Mouse (Mus musculus) stomach, postnatal 0 days (tissue): ENCODE results near the gene Dnah3. TPM values are rescaled to one million over a fixed set of nuclear protein-coding genes. Genes with fewer than 3 reads are reported as not detected.

ENCODE experiments used
- ATAC-seq: fragments of 200-750 bp; cut with Nextera tagmentation; 2 replicates; pipeline ENCODE4 v1.8.0; 2017; ENCODE audit not compliant: low FRiP score, low TSS enrichment
- DNase-seq: peaks from one replicate; pipeline ENCODE4 v3.0.0-alpha.2; 2016; ENCODE audit warnings: low spot score
- H3K27ac ChIP-seq: fragments of 300-500 bp; sonication (generic); replicated peaks from 2 replicates; pipeline ENCODE4 v1.5.1; 2014; ENCODE audit warnings: mild to moderate bottlenecking, control low read depth
- H3K27me3 ChIP-seq: fragments of 300-500 bp; sonication (generic); 2 replicates; pipeline ENCODE4 v1.6.1; 2014; ENCODE audit warnings: low read length; ENCODE audit not compliant: control insufficient read depth, insufficient read depth
- H3K36me3 ChIP-seq: fragments of 300-500 bp; sonication (generic); 2 replicates; pipeline ENCODE4 v1.6.1; 2014; ENCODE audit warnings: low read length, mixed read lengths; ENCODE audit not compliant: control insufficient read depth, insufficient read depth
- H3K4me1 ChIP-seq: fragments of 300-500 bp; sonication (generic); replicated peaks from 2 replicates; pipeline ENCODE4 v1.6.1; 2014; ENCODE audit warnings: antibody characterized with exemption; ENCODE audit not compliant: control insufficient read depth, insufficient read depth
- H3K4me2 ChIP-seq: fragments of 300-500 bp; sonication (generic); replicated peaks from 2 replicates; pipeline ENCODE4 v1.6.1; 2014; ENCODE audit warnings: low read depth, mild to moderate bottlenecking, control low read depth, moderate library complexity
- H3K4me3 ChIP-seq: fragments of 300-500 bp; sonication (generic); 2 replicates; pipeline ENCODE4 v1.5.1; 2014; ENCODE audit warnings: low read depth, low read length, control low read depth
- H3K9ac ChIP-seq: fragments of 300-500 bp; sonication (generic); 2 replicates; pipeline ENCODE4 v1.6.1; 2014; ENCODE audit warnings: mild to moderate bottlenecking, low read length, control low read depth, mixed read lengths
- H3K9me3 ChIP-seq: fragments of 300-500 bp; sonication (generic); 2 replicates; pipeline ENCODE4 v1.6.1; 2016; ENCODE audit warnings: low read length; ENCODE audit not compliant: control insufficient read depth
- CTCF ChIP-seq: IDR thresholded peaks from 2 replicates; pipeline ENCODE4 v1.5.1; 2016; ENCODE audit warnings: antibody characterized with exemption, low read depth, mild to moderate bottlenecking, moderate library complexity
- EP300 ChIP-seq: optimal IDR thresholded peaks from 2 replicates; pipeline ENCODE3; 2016; ENCODE audit warnings: antibody characterized with exemption
- WGBS: fragments of 180-500 bp; shearing (Covaris S2); extraction: QIAGEN DNeasy Blood & Tissue Kit; methylation state at CpG from one replicate; pipeline ENCODE4 v1.1.7; 2014; 5-methylcytosine and 5-hydroxymethylcytosine counted together
- polyA plus RNA-seq: library from polyadenylated mRNA; unstranded; fragments of >200 nt; fragmentation: Nextera tagmentation; extraction: Ambion mirVana; gene quantifications from 2 replicates; pipeline ENCODE4 v1.2.1, GENCODE M21; 2015

Dnah3 gene
- polyA plus RNA-seq, 1 experiment from 2014 or later = 0.02 TPM

GRCm38 (mm10) chr7:119960006-119960405 is 135.1 kb downstream of the Dnah3 start:
- Histone ChIP-seq H3K36me3 (no peaks in the 10 kb centered on the region), H3K4me2 (no peak overlapping the region), H3K4me3 (no peak overlapping the region), H3K4me1 (no peaks in the 10 kb centered on the region), H3K9me3 (no peaks in the 10 kb centered on the region), H3K27ac (no peak overlapping the region), H3K27me3 (no peaks in the 10 kb centered on the region), H3K9ac (no peak overlapping the region)
- TF ChIP-seq EP300 (no peak), CTCF (no peak)
- ATAC-seq = no peak
- WGBS = 68% methylated on average over 6 of the region's 6 CpGs
- no peak for DNase-seq

GRCm38 (mm10) chr7:119959491-119959890 is 135.6 kb downstream of the Dnah3 start:
- H3K27me3 ChIP-seq = no peaks in the 10 kb centered on the region
- ATAC-seq = no peak
- H3K4me2 ChIP-seq = no peak overlapping the region
- H3K9ac ChIP-seq = no peak overlapping the region
- no peaks in the 10 kb centered on the region for H3K4me1 ChIP-seq
- no peak overlapping the region for H3K4me3 ChIP-seq
- DNase-seq = no peak
- no peak for TF ChIP-seq CTCF
- no peak for TF ChIP-seq EP300
- H3K36me3 ChIP-seq = no peaks in the 10 kb centered on the region
- H3K27ac ChIP-seq = no peak overlapping the region
- no peaks in the 10 kb centered on the region for H3K9me3 ChIP-seq
- WGBS = 73% methylated on average over 4 of the region's 4 CpGs

- no peak overlapping the region for H3K9ac ChIP-seq
- WGBS = 64% methylated on average over 4 of the region's 4 CpGs
- DNase-seq (no peak), ATAC-seq (no peak)
- H3K9me3 ChIP-seq = no peaks in the 10 kb centered on the region
- TF ChIP-seq CTCF (no peak), EP300 (no peak)
- H3K4me3 ChIP-seq = no peak overlapping the region
- H3K27me3 ChIP-seq = no peaks in the 10 kb centered on the region
- no peaks in the 10 kb centered on the region for H3K36me3 ChIP-seq
- H3K27ac ChIP-seq = no peak overlapping the region
- no peak overlapping the region for H3K4me2 ChIP-seq
- H3K4me1 ChIP-seq = no peaks in the 10 kb centered on the region
Measured at GRCm38 (mm10) chr7:119959091-119959490, 136.0 kb downstream of the Dnah3 start.

GRCm38 (mm10) chr7:119957421-119957820 is 137.7 kb downstream of the Dnah3 start:
- DNase-seq (no peak), ATAC-seq (no peak)
- no peaks in the 10 kb centered on the region for H3K4me1 ChIP-seq
- H3K9me3 ChIP-seq = no peaks in the 10 kb centered on the region
- no peak overlapping the region for H3K4me3 ChIP-seq
- 0 out of 2 replicates have a peak overlapping the region, but pooled peaks have one; percentile 13 for H3K27ac ChIP-seq
- H3K36me3 ChIP-seq = no peaks in the 10 kb centered on the region
- H3K27me3 ChIP-seq = no peaks in the 10 kb centered on the region
- H3K4me2 ChIP-seq = no peak overlapping the region
- no peak overlapping the region for H3K9ac ChIP-seq
- TF ChIP-seq EP300 (no peak), CTCF (no peak)

- no peak overlapping the region for H3K4me3 ChIP-seq
- no peak overlapping the region for H3K27ac ChIP-seq
- H3K36me3 ChIP-seq = no peaks in the 10 kb centered on the region
- WGBS = 62% methylated on average over 1 of the region's 1 CpGs
- no peak for TF ChIP-seq EP300
- no peak for TF ChIP-seq CTCF
- H3K4me2 ChIP-seq = no peak overlapping the region
- no peak overlapping the region for H3K9ac ChIP-seq
- ATAC-seq (no peak), DNase-seq (no peak)
- H3K4me1 ChIP-seq = no peaks in the 10 kb centered on the region
- H3K27me3 ChIP-seq = no peaks in the 10 kb centered on the region
- no peaks in the 10 kb centered on the region for H3K9me3 ChIP-seq
Measured at GRCm38 (mm10) chr7:119954047-119954446, 141.0 kb downstream of the Dnah3 start.

GRCm38 (mm10) chr7:119941569-119941968 is 153.5 kb downstream of the Dnah3 start:
- H3K9ac ChIP-seq = no peak overlapping the region
- H3K4me2 ChIP-seq = no peak overlapping the region
- DNase-seq (no peak), ATAC-seq (no peak)
- WGBS = 65% methylated on average over 2 of the region's 2 CpGs
- no peaks in the 10 kb centered on the region for H3K36me3 ChIP-seq
- H3K4me3 ChIP-seq = no peak overlapping the region
- no peaks in the 10 kb centered on the region for H3K9me3 ChIP-seq
- no peak for TF ChIP-seq CTCF
- no peak for TF ChIP-seq EP300
- H3K27me3 ChIP-seq = no peaks in the 10 kb centered on the region
- no peak overlapping the region for H3K27ac ChIP-seq
- no peaks in the 10 kb centered on the region for H3K4me1 ChIP-seq
